Mouse (Mus musculus) forebrain, embryonic 11.5 days (tissue): ENCODE measurements around the gene Fam193b. TPM values are rescaled to one million over a fixed set of nuclear protein-coding genes. Genes with fewer than 3 reads are reported as not detected.

Source experiments
- ATAC-seq: fragments of 200-750 bp; cut with Nextera tagmentation; replicated peaks from 2 replicates; pipeline ENCODE4 v1.8.0; 2017; ENCODE audit warnings: moderate TSS enrichment; ENCODE audit not compliant: low FRiP score
- DNase-seq: peaks from one replicate; pipeline ENCODE4 v3.0.0-alpha.2; 2017; ENCODE audit warnings: low spot score
- H3K27ac ChIP-seq: fragments of 300-500 bp; sonication (generic); 2 replicates; pipeline ENCODE4 v1.5.1; 2014; ENCODE audit warnings: low read depth, low read length
- H3K27me3 ChIP-seq: fragments of 300-500 bp; sonication (generic); 2 replicates; pipeline ENCODE4 v1.6.1; 2014; ENCODE audit warnings: mild to moderate bottlenecking, low read length, mixed read lengths; ENCODE audit not compliant: control insufficient read depth, insufficient read depth
- H3K36me3 ChIP-seq: fragments of 300-500 bp; sonication (generic); 2 replicates; pipeline ENCODE4 v1.6.1; 2014; ENCODE audit warnings: mild to moderate bottlenecking, low read length, moderate library complexity, mixed read lengths; ENCODE audit not compliant: control insufficient read depth, insufficient read depth
- H3K4me1 ChIP-seq: fragments of 300-500 bp; sonication (generic); replicated peaks from 2 replicates; pipeline ENCODE4 v1.6.1; 2014; ENCODE audit warnings: low read length, mixed read lengths; ENCODE audit not compliant: control insufficient read depth, insufficient read depth
- H3K4me2 ChIP-seq: fragments of 300-500 bp; sonication (generic); 2 replicates; pipeline ENCODE4 v1.6.1; 2014; ENCODE audit warnings: low read depth, mild to moderate bottlenecking, low read length, moderate library complexity, mixed read lengths; ENCODE audit not compliant: severe bottlenecking
- H3K4me3 ChIP-seq: fragments of 300-500 bp; sonication (generic); 2 replicates; pipeline ENCODE4 v1.5.1; 2014; ENCODE audit warnings: low read depth, low read length
- H3K9ac ChIP-seq: fragments of 300-500 bp; sonication (generic); 2 replicates; pipeline ENCODE4 v1.6.1; 2014; ENCODE audit warnings: low read length
- H3K9me3 ChIP-seq: fragments of 300-500 bp; sonication (generic); 2 replicates; pipeline ENCODE4 v1.6.1; 2016; ENCODE audit warnings: low read length, mixed read lengths; ENCODE audit not compliant: control insufficient read depth
- WGBS: fragments of 180-500 bp; shearing (Covaris S2); extraction: QIAGEN DNeasy Blood & Tissue Kit; methylation state at CpG from one replicate; pipeline ENCODE4 v1.1.7; 2014; 5-methylcytosine and 5-hydroxymethylcytosine counted together
- polyA plus RNA-seq: library from polyadenylated mRNA; unstranded; fragments of >200 nt; fragmentation: Nextera tagmentation; extraction: Ambion mirVana; gene quantifications from 2 replicates; pipeline ENCODE4 v1.2.1, GENCODE M21; 2014

Fam193b gene
- polyA plus RNA-seq, 1 experiment from 2014 or later = 55.8 TPM

GRCm38 (mm10) chr13:55544792-55545191 is 26.1 kb downstream of the Fam193b start:
- ATAC-seq (no peak), DNase-seq (no peak)
- 86% methylated on average over 6 of the region's 6 CpGs for WGBS
- Histone ChIP-seq H3K4me3 (no peak overlapping the region), H3K9me3 (no peaks in the 10 kb centered on the region), H3K4me2 (no peak overlapping the region), H3K27ac (no peak overlapping the region), H3K4me1 (no peaks in the 10 kb centered on the region), H3K27me3 (no peaks in the 10 kb centered on the region), H3K36me3 (peaks cover 17% of the 10 kb centered on the region), H3K9ac (no peak overlapping the region)

- ATAC-seq (no peak), DNase-seq (no peak)
- Histone ChIP-seq H3K4me3 (no peak overlapping the region), H3K4me1 (no peaks in the 10 kb centered on the region), H3K9me3 (no peaks in the 10 kb centered on the region), H3K27me3 (no peaks in the 10 kb centered on the region), H3K4me2 (no peak overlapping the region), H3K27ac (no peak overlapping the region), H3K36me3 (peaks cover 23% of the 10 kb centered on the region), H3K9ac (no peak overlapping the region)
- WGBS = 95% methylated on average over 8 of the region's 8 CpGs
Measured at GRCm38 (mm10) chr13:55543447-55543846, 27.5 kb downstream of the Fam193b start.

GRCm38 (mm10) chr13:55542891-55543290 is 28.0 kb downstream of the Fam193b start:
- 93% methylated on average over 4 of the region's 4 CpGs for WGBS
- Histone ChIP-seq H3K4me2 (no peak overlapping the region), H3K9ac (no peak overlapping the region), H3K9me3 (no peaks in the 10 kb centered on the region), H3K4me1 (no peaks in the 10 kb centered on the region), H3K27me3 (no peaks in the 10 kb centered on the region), H3K4me3 (no peak overlapping the region), H3K36me3 (peaks cover 23% of the 10 kb centered on the region), H3K27ac (no peak overlapping the region)
- no peak for ATAC-seq
- no peak for DNase-seq

GRCm38 (mm10) chr13:55540933-55541332 is 30.0 kb downstream of the Fam193b start:
- H3K27ac ChIP-seq = no peak overlapping the region
- H3K9ac ChIP-seq = no peak overlapping the region
- no peaks in the 10 kb centered on the region for H3K27me3 ChIP-seq
- H3K4me3 ChIP-seq = no peak overlapping the region
- H3K4me1 ChIP-seq = no peaks in the 10 kb centered on the region
- no peaks in the 10 kb centered on the region for H3K9me3 ChIP-seq
- no peak for ATAC-seq
- 83% methylated on average over 2 of the region's 2 CpGs for WGBS
- peaks cover 23% of the 10 kb centered on the region for H3K36me3 ChIP-seq
- H3K4me2 ChIP-seq = no peak overlapping the region
- no peak for DNase-seq

- H3K9ac ChIP-seq = peak within 1 kb of the TSS; percentile 87
- no peaks in the 10 kb centered on the region for H3K27me3 ChIP-seq
- H3K9me3 ChIP-seq = no peaks in the 10 kb centered on the region
- WGBS = under 1% methylated on average over 70 of the region's 70 CpGs
- no peak within 1 kb of the TSS for H3K27ac ChIP-seq
- DNase-seq (peak; percentile 98), ATAC-seq (peak; percentile 97)
- H3K4me1 ChIP-seq = peaks cover 8% of the 10 kb centered on the region; the same call in 1 of the 2 replicates
- peak within 1 kb of the TSS; percentile 92 for H3K4me3 ChIP-seq
- H3K4me2 ChIP-seq = peak within 1 kb of the TSS; percentile 93
- peaks cover 12% of the 10 kb centered on the region for H3K36me3 ChIP-seq
Measured at GRCm38 (mm10) chr13:55536194-55537175, 34.4 kb downstream of the Fam193b start, which contains the start of gene Ddx41. Gene Ddx41, minus strand, starts transcription at chr13:55536658.

GRCm38 (mm10) chr13:55535796-55536193 is 35.1 kb downstream of the Fam193b start:
- H3K36me3 ChIP-seq = peaks cover 15% of the 10 kb centered on the region
- peak overlapping the region; percentile 87 for H3K9ac ChIP-seq
- H3K4me3 ChIP-seq = peak overlapping the region; percentile 92
- H3K27me3 ChIP-seq = no peaks in the 10 kb centered on the region
- DNase-seq (no peak), ATAC-seq (no peak)
- peaks cover 8% of the 10 kb centered on the region; the same call in 1 of the 2 replicates for H3K4me1 ChIP-seq
- no peak overlapping the region for H3K27ac ChIP-seq
- WGBS = 19% methylated on average over 17 of the region's 17 CpGs
- peak overlapping the region; percentile 93 for H3K4me2 ChIP-seq
- no peaks in the 10 kb centered on the region for H3K9me3 ChIP-seq

GRCm38 (mm10) chr13:55535191-55535590 is 35.7 kb downstream of the Fam193b start:
- DNase-seq (no peak), ATAC-seq (no peak)
- Histone ChIP-seq H3K27ac (no peak overlapping the region), H3K9me3 (no peaks in the 10 kb centered on the region), H3K4me3 (peak overlapping the region; percentile 92), H3K4me2 (peak overlapping the region; percentile 93; the same call in 1 of the 2 replicates), H3K36me3 (peaks cover 15% of the 10 kb centered on the region), H3K27me3 (no peaks in the 10 kb centered on the region), H3K4me1 (peaks cover 8% of the 10 kb centered on the region; the same call in 1 of the 2 replicates), H3K9ac (no peak overlapping the region)
- 95% methylated on average over 15 of the region's 15 CpGs for WGBS

GRCm38 (mm10) chr13:55529198-55529915 is 41.6 kb downstream of the Fam193b start, which contains the start of gene Dok3:
Gene Dok3, minus strand, starts transcription at chr13:55529296.
- Histone ChIP-seq H3K4me2 (no peak within 1 kb of the TSS), H3K9me3 (no peaks in the 10 kb centered on the region), H3K36me3 (peaks cover 12% of the 10 kb centered on the region), H3K27ac (no peak within 1 kb of the TSS), H3K4me1 (no peaks in the 10 kb centered on the region), H3K27me3 (no peaks in the 10 kb centered on the region), H3K9ac (no peak within 1 kb of the TSS), H3K4me3 (no peak within 1 kb of the TSS)
- ATAC-seq (no peak), DNase-seq (no peak)
- 89% methylated on average over 8 of the region's 8 CpGs for WGBS
